Mouse (Mus musculus): ENCODE results near the gene Mamdc4. TPM values are rescaled to one million over a fixed set of nuclear protein-coding genes. Genes with fewer than 3 reads are reported as not detected.
"Not testable (repeated sequence)": the region's sequence is repeated elsewhere in the genome, so short reads cannot be mapped to it uniquely, and the experiment has no call there.

Gene Mamdc4
- total RNA-seq, 2 experiments from 2014 or later = 1.4 to 2.3 TPM

- no peak for DNase-seq
Measured at GRCm38 (mm10) chr2:25558774-25559173, 15.9 kb downstream of the Mamdc4 start.

DNA sequence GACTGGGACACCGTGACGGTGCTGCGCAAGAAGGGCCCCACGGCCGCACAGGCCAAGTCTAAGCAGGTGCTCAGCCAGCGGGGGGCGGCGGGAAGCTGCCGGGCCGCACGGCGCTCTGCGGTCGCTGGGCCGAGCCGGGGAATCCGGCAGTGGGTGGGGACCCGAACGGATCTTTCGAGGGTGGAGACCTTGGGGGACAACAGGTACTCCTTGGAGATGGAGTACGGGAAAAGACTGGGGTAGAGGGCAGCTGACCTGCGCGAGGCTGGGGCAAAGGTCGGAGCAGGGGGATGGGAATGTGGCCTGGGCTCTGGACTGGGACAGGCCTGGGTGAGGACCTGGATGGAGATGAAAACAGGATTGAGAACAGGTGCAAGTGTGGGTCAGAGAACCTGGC, 16.7 kb downstream of the Mamdc4 start:
- DNase-seq = no peak

GRCm38 (mm10) chr2:25557221-25557963, 17.3 kb downstream of the Mamdc4 start, which contains the start of gene Edf1:
Gene Edf1 (plus strand): TSS chr2:25557847.
- peak; percentile 97 for DNase-seq

DNA sequence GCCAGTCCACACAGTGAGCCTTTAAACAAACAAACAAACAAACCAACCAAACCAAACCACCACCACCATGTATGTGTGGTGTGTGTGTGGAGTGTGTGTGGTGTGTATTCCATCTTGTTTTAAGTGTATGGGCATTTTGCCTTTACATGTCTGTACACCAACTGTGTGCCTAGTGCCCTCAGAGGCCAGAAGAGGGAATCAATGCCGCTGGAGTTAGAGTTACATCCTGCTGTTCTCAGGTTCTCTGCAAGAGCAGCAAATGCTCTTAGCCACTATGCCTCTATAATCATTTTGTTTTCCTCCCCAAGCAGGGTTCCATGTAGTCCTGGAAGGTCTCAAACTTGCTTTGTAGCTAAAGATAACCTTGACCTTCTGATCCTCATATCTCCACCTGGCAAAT, 18.3 kb downstream of the Mamdc4 start:
- no peak for DNase-seq

- DNase-seq = not testable (repeated sequence)
Measured at GRCm38 (mm10) chr2:25555479-25555878, 19.2 kb downstream of the Mamdc4 start.

GRCm38 (mm10) chr2:25553171-25553786, 21.4 kb downstream of the Mamdc4 start:
- not testable (repeated sequence) for DNase-seq

DNA sequence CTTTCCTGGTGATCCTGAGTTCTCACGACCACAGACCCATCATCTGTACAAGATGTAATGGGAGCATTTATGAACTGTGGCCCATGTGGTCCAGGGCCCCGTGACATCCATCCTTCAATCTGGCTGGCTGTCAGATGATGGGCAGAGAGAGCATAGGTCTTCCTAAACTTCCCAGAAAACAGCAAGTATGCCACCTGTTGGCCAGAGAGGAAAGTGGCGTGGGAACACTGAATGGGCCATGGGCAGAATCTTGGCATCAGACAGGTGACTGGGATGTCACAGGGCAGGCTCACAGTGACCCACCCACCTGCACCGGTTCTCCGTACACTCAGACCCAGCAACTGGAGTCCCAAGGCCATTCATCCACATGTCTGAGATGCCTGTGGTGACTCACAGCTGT, 23.5 kb downstream of the Mamdc4 start:
- DNase-seq = peak; percentile 68

DNA sequence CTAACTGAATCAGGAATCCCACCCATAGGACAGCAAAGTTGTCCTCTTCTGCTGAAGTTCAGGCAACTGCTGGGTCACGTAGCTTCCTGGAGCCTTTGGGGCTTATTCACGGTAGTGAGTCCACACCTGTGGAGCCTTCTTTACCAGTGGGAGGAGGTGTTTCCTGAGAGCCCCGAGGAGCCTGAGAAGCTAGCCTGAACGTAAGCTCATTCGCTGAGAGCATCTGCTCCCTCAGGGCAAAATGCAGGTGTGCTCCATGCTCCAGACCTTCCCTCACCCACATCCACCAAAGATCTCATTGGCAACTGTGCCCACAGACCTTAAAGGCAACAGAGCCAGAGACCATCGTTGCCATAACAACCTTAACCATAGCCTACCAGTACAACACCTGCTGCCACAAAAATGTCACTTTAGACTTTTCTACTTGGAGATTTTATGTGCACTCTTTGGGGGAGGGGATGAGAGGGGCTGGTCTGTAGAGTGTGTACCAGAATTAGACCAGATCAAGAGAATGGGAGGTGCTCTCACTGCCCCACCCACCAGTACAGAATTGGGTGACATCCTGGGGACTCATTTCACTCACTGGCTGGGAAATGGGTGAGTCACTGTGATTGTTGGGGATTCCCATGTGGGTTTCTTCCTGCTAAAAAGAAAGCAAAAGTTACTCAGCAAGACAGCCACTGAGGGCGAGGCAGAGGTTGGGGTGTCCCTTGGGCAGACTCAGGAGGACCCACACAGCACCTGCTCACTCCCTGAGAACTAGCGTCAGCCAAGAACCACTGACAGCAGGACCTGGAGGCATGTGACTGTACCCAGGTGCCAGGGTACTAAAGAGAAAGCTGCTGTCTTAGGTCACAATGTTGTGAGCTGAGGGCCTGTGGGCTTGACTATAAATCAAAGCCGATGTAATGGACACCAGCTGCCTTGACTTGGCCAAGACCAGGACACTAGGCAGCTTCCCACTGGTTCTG, 25.3 kb downstream of the Mamdc4 start:
- DNase-seq = no peak

GRCm38 (mm10) chr2:25546811-25547491, 27.7 kb downstream of the Mamdc4 start, which contains the start of gene Traf2:
Gene Traf2 (minus strand): TSS chr2:25546940.
- peak; percentile 99 for DNase-seq

DNA sequence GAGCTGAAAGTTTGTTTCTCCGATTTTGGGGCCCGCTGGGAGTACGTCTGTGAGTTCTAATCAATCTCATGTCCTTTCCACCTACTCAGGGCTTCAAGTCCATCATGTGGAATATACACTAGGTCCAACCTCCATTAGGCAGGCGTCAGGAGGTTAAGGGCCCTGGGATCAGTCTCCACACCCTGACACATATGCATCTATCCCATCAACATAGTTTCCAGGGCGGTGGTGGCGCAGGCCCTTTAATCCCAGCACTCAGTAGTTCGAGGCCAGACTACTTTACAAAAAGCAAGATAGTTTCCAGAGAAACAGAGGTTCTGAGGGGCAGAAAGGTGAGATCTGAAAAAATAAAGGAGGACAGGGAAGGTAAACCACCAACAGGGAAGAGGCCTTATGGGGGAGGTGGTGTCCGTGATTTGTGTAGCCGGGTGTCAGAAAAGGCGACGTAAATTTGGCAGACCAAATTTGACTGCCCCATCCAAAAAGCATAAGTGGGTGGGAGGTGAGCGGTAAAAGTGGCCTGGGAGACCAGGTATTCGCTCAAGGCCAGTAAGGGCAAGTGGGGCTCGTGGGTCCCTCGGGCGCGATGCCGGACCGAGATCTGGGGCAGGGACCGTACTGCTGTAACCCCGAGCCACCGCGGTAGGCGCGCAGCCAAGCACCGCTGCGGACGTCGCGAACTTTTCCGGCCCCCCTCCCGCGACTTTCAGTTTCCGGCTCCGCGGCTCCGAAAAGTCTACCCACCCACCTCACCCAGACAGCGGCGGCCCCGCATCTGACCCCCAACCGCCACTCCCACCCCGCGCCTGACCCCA, 28.4 kb downstream of the Mamdc4 start:
- DNase-seq = peak; percentile 86

DNA sequence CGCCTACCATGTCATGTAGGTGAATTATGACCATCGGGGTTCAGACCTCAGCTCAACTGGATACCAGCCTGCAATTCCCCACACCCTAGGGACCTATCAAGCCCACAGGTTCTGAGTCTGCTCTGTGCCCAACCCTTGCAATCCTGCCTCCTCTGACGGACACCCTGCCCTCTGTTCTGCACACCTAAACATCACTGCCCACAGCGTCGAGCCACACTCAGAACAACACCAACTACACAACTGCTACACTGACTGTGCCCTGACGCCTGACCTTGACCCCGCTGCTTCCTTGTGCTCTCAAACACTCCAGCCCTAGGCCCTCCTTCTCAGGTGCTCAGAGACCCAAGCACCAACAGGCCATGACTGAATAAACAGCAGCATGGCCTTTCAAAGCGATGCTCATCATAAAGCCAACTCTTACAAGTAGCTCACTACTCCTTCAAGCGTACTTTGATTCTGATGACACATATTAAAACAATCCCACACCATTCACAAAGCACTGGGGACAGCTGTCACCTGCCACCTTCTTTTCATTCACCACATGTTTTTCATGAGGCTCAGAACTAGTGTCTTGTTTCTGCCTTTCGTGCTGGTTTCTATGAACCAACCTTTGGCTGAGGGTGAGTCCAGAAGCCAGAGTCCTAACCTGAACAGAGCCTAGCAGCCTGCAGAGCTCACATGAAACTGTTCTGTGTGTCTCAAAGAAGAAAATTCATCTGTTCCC, 32.8 kb downstream of the Mamdc4 start:
- DNase-seq = no peak

GRCm38 (mm10) chr2:25540541-25540948, 34.1 kb downstream of the Mamdc4 start:
- DNase-seq = no peak

DNA sequence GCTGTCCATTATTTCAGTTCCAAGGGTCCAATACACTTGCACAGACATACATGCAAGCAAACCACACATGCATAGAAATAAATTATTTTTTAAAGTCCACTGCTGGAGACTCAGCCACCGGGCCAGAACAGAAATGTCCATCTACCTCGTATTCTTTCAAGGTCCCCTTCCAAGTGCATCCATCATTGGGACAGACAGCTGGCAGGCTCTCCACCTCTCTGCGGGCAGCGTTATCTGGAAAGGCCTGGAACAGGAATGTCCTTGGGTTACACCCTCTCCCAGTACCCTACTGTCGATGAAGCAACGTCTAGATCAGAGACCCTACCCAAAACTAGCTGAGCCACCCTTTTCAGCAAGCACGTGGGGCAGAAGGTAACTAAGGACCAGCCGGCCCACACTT, 38.1 kb downstream of the Mamdc4 start:
- DNase-seq = no peak

GRCm38 (mm10) chr2:25534866-25535182, 39.8 kb downstream of the Mamdc4 start:
- DNase-seq = no peak

- peak; percentile 85 for DNase-seq
Measured at GRCm38 (mm10) chr2:25534178-25534865, 40.3 kb downstream of the Mamdc4 start.

DNA sequence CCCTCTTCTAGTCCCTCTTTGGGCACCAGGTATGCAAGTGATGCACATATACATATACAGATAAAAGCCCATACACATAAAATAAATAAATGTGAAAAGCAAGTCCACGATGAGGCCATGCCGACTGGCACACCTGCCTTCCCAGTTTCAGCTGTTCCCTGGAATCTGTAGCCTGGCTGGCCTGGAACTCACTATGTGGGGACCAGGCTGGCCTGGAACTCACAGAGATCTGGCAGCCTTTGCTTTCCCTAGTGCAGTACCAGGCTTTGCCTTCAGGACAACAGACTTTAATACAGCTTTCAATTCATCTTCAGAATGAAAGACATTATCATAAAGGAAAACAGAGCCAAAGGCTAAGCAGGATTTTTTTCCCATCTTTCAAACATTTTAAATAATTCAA, 40.9 kb downstream of the Mamdc4 start:
- DNase-seq = no peak

- no peak for DNase-seq
Measured at GRCm38 (mm10) chr2:25526510-25527302, 47.9 kb downstream of the Mamdc4 start.

Data from heart, postnatal 4 days (tissue).